Mouse (Mus musculus): ENCODE measurements around the gene Hid1.

Gene Hid1

DNA sequence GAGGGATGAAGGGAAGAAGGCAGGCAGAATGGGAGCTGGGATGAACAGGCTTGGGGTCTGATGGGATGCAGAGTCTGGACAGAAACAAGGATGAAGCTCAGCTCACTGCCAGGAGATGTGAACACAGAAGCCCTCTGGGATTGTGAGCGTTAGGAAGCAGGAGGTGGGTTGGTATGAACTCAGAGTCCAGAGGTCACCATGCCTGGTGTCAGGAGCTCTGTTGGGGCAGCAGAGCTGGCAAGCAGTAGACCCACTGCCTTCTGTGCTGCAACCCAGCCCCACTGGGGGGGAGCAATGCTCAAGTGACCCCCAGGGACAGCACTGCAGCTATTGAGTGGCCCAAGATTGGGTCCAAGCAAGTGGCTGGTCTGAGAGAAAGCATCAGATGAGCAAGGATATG is 29.7 kb downstream of the Hid1 start:
- DNase-seq (ENCODE audit: extremely low read depth, low read depth, low spot score), result no peak

DNA sequence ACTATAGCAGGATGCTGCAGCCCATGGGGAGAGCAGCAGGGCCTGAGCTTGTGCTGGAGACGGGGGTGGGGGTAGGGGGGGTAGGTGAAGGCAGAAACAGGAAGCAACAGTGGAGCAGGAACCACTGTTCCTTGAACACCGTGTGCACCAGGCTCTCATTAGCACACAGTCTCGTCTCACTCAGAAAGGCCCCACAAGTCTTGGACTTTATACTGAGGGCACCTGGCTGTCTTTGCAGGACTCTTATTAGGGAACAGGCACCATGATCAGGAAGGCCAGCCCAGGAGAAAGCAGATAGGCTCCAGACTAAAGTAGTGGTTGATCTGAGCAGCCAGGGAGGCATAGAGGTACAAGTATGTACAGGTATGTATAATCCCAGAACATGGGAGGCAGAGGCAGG is 30.2 kb downstream of the Hid1 start:
- DNase-seq (ENCODE audit: extremely low read depth, low read depth, low spot score), result no peak

GRCm38 (mm10) chr11:115336115-115336514 is 31.4 kb downstream of the Hid1 start:
- DNase-seq (ENCODE audit: extremely low read depth, low read depth, low spot score), result no peak

DNA sequence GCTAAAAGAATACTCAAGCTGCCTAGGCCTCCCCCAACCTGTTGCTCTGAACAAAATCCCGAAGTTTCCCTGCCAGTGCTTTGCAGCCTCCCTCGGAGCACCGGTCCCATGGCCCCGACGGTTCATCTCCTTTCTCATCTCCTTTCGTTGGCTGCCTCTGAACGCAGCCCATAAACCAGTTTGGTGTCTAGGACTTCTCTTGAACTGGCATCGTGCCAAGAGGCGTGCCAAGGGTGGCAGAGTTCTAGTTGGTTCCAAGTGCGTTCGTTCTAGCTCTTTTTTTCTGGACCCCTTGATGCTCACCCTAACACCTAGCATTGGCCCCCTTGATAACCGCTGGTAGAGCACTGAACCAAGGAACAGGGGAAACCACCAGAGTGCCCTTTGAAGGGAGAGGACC is 32.3 kb downstream of the Hid1 start:
- DNase-seq (ENCODE audit: extremely low read depth, low read depth, low spot score), result no peak

DNA sequence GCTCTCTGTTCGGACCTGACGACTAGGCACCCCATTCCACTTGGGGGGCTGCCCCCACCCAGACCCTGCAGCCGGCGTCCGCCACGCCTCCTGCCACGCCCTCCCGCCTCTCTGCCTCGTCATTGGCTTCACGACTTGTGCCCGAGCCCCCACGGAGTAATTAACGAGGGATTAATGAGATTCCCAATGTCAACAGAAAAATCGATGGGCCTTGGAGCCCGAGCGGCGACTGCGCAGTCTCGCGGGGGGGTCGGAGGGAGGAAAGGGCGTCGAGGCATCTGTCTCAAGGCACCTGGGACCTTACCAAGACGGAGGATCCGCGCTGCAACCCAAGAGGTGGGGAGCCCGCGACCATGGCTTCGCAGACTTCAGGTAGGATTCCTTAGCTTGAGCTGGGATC is 33.0 kb downstream of the Hid1 start, which contains the start of gene Otop3:
TSS of gene Otop3 (plus strand) at position 201 of the 400 bp plus-strand sequence.
- no peak for DNase-seq (ENCODE audit: extremely low read depth, low read depth, low spot score)

GRCm38 (mm10) chr11:115329339-115329738 is 38.2 kb downstream of the Hid1 start:
- DNase-seq (ENCODE audit: extremely low read depth, low read depth, low spot score), result no peak

DNA sequence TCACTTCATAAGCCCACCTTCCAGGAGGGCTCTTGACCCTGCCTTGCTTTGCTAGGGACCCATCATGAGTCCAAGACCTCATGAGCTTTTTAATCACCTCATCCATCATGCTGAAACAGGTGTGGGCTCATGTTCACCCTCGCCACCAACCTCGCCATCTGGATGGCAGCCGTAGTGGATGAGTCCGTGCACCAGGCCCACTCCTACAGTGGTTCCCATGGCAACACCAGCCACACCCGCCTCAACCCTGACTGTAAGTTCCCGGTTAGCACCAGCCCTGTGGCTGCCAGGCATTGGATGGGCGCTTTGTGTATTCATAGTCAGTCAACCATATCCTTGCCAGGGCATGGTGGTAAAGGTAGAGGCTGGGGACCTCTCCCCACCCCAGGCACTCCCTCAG is 40.8 kb downstream of the Hid1 start:
- DNase-seq (ENCODE audit: extremely low read depth, low read depth, low spot score), result no peak

- DNase-seq (ENCODE audit: extremely low read depth, low read depth, low spot score), result no peak
Measured at GRCm38 (mm10) chr11:115323354-115323753, 44.2 kb downstream of the Hid1 start.

DNA sequence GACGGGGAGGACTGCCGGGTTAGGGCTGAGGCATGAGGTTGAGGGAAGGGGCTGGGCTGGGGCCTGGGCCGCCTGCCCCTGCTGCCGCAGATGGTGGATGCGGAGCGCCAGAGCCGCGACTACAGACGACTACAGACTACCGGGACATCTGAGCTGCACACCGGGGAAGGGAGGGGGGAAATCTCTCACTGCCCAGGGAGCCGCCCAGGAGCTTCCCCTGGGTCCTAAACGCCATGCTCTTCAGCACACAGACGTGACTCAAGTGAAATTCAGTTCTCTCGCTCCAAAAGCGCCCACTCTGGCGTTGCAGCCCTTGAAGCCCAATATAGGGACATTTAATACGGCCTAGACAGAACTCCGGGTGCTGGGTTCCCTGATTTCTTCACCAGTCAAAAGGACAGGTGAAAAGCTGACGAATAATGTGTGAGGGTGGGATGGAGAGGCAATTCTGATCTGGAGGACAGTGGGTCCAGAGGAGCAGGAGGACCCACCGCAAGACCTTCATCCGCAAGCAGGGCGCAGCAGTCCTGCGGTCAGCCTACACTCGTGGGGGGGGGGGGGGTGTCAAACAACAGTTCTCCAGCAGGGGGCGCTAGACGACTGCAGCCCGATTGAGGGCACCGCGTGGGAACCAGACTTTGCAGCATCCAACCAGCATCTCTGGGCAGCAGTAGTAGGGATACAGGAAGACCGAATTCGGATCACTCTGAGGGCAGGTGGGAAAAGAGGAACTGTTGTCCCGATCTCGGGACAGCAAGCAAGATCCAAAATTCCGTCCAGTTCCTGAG is 45.5 kb downstream of the Hid1 start, which contains the start of gene Ush1g:
TSS of gene Ush1g (minus strand) at position 136 of the 788 bp plus-strand sequence.
- DNase-seq (ENCODE audit: extremely low read depth, low read depth, low spot score), result no peak

GRCm38 (mm10) chr11:115319704-115320383 is 47.7 kb downstream of the Hid1 start:
- DNase-seq (ENCODE audit: extremely low read depth, low read depth, low spot score), result no peak

- no peak for DNase-seq (ENCODE audit: extremely low read depth, low read depth, low spot score)
Measured at GRCm38 (mm10) chr11:115318245-115319027, 49.1 kb downstream of the Hid1 start.

- no peak for DNase-seq (ENCODE audit: extremely low read depth, low read depth, low spot score)
Measured at GRCm38 (mm10) chr11:115317204-115317603, 50.4 kb downstream of the Hid1 start.

DNA sequence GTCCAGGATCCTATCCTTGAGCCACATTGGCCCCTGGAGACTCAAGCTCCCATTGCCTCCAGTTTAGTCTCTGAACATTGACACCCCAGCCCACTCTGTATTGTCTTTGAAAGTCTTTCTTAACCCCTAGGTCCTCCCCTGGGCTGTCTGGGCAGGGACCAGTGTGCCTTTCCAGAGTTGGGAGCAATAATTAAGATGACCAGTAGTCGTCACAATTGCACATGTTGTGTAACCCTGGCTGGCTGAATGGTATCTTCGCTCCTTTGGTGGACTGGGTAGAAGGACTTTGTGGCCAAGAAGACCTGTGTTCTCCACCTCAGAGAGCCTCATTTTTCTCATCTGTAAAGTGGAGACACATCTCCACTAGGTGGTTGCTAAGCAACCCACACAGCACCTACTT is 53.3 kb downstream of the Hid1 start:
- no peak for DNase-seq (ENCODE audit: extremely low read depth, low read depth, low spot score)

GRCm38 (mm10) chr11:115308781-115309180 is 58.8 kb downstream of the Hid1 start:
- DNase-seq (ENCODE audit: extremely low read depth, low read depth, low spot score), result no peak

GRCm38 (mm10) chr11:115306863-115307262 is 60.7 kb downstream of the Hid1 start, which contains the start of gene Otop2:
Gene Otop2 (plus strand): TSS chr11:115307163.
- DNase-seq (ENCODE audit: extremely low read depth, low read depth, low spot score), result no peak

- DNase-seq (ENCODE audit: extremely low read depth, low read depth, low spot score), result no peak
Measured at GRCm38 (mm10) chr11:115303167-115303566, 64.4 kb downstream of the Hid1 start.

- no peak for DNase-seq (ENCODE audit: extremely low read depth, low read depth, low spot score)
Measured at GRCm38 (mm10) chr11:115301351-115301750, 66.2 kb downstream of the Hid1 start.

GRCm38 (mm10) chr11:115300745-115301144 is 66.8 kb downstream of the Hid1 start:
- no peak for DNase-seq (ENCODE audit: extremely low read depth, low read depth, low spot score)

- no peak for DNase-seq (ENCODE audit: extremely low read depth, low read depth, low spot score)
Measured at GRCm38 (mm10) chr11:115298160-115298559, 69.4 kb downstream of the Hid1 start.
